Mouse (Mus musculus) neural tube, embryonic 12.5 days (tissue): ENCODE results near the gene 4930595M18Rik. TPM values are rescaled to one million over a fixed set of nuclear protein-coding genes. Genes with fewer than 3 reads are reported as not detected.

Experiments
- ATAC-seq: fragments of 200-750 bp; cut with Nextera tagmentation; 2 replicates; pipeline ENCODE4 v1.8.0; 2017; ENCODE audit warnings: low read depth, mild to moderate bottlenecking, moderate TSS enrichment, moderate library complexity; ENCODE audit not compliant: low FRiP score
- H3K27ac ChIP-seq: fragments of 300-500 bp; sonication (generic); 2 replicates; pipeline ENCODE4 v1.5.1; 2016
- H3K27me3 ChIP-seq: fragments of 300-500 bp; sonication (generic); replicated peaks from 2 replicates; pipeline ENCODE4 v1.6.1; 2016; ENCODE audit warnings: mild to moderate bottlenecking
- H3K36me3 ChIP-seq: fragments of 300-500 bp; sonication (generic); 2 replicates; pipeline ENCODE4 v1.6.1; 2016; ENCODE audit warnings: mild to moderate bottlenecking
- H3K4me1 ChIP-seq: fragments of 300-500 bp; sonication (generic); 2 replicates; pipeline ENCODE4 v1.6.1; 2016
- H3K4me2 ChIP-seq: fragments of 300-500 bp; sonication (generic); replicated peaks from 2 replicates; pipeline ENCODE4 v1.6.1; 2016; ENCODE audit warnings: mild to moderate bottlenecking
- H3K4me3 ChIP-seq: fragments of 300-500 bp; sonication (generic); 2 replicates; pipeline ENCODE4 v1.5.1; 2016
- H3K9ac ChIP-seq: fragments of 300-500 bp; sonication (generic); 2 replicates; pipeline ENCODE4 v1.6.1; 2016; ENCODE audit warnings: mild to moderate bottlenecking
- H3K9me3 ChIP-seq: fragments of 300-500 bp; sonication (generic); 2 replicates; pipeline ENCODE4 v1.6.1; 2016; ENCODE audit warnings: mild to moderate bottlenecking
- WGBS: fragments of 180-500 bp; shearing (Covaris S2); methylation state at CpG from one replicate; pipeline ENCODE4 v1.1.7; 2016; 5-methylcytosine and 5-hydroxymethylcytosine counted together
- polyA plus RNA-seq: library from polyadenylated mRNA; unstranded; fragments of >200 nt; fragmentation: Nextera tagmentation; extraction: Ambion mirVana; gene quantifications from 2 replicates; pipeline ENCODE4 v1.2.1, GENCODE M21; 2016

Gene 4930595M18Rik
- polyA plus RNA-seq = not detected in 2 replicates

DNA sequence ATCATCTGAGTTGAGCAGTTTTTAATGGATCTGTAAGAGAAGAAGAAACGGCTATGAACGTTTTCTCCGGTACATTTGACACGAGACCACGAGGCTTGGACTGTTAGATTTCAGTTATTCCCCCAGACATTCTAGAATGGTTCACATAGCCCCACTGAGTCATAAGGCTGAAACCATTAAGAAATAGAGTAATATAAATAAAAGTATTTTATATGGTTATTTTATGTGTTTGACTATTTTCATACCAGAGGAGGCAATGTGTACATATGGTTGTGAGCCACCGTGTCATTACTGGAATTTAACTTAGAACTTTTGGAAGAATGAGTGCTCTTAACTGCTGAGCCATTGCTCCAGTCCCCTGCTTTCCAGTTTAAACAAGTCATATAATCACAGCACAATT, at the start of gene 4930595M18Rik:
TSS of gene 4930595M18Rik (minus strand) at position 101 of the 400 bp plus-strand sequence.
- no peaks in the 10 kb centered on the region for H3K27me3 ChIP-seq
- WGBS = 95% methylated on average over 6 of the region's 6 CpGs
- ATAC-seq = no peak
- H3K9me3 ChIP-seq = no peaks in the 10 kb centered on the region
- H3K4me2 ChIP-seq = no peak within 1 kb of the TSS
- H3K4me1 ChIP-seq = no peaks in the 10 kb centered on the region
- H3K9ac ChIP-seq = no peak within 1 kb of the TSS
- H3K27ac ChIP-seq = no peak within 1 kb of the TSS
- H3K36me3 ChIP-seq = no peaks in the 10 kb centered on the region
- no peak within 1 kb of the TSS for H3K4me3 ChIP-seq

DNA sequence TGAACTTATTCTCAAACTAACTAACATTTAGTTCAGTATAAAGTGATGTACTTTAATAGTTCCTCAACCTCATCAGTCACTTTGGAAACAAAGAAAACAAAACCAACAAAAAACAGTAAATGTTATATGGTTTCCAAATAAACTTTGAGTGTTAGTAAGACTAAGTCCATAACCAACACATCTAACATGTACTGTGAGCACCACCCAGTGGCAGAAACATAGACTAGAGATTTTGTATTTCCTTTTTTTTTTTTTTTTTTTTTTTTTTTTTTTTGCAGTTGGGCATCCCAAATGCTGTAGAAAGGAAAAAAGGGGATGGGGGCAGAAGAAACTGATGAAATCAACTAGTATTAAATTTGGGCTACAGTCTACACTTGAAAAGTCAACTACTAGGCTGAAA, 14.6 kb upstream of the 4930595M18Rik start:
- Histone ChIP-seq H3K4me1 (no peaks in the 10 kb centered on the region), H3K4me3 (no peak overlapping the region), H3K27me3 (no peaks in the 10 kb centered on the region), H3K27ac (no peak overlapping the region), H3K4me2 (no peak overlapping the region), H3K9ac (no peak overlapping the region), H3K9me3 (no peaks in the 10 kb centered on the region), H3K36me3 (no peaks in the 10 kb centered on the region)
- ATAC-seq = no peak
